Mouse (Mus musculus): ENCODE data around the gene Cx3cr1.

DNA sequence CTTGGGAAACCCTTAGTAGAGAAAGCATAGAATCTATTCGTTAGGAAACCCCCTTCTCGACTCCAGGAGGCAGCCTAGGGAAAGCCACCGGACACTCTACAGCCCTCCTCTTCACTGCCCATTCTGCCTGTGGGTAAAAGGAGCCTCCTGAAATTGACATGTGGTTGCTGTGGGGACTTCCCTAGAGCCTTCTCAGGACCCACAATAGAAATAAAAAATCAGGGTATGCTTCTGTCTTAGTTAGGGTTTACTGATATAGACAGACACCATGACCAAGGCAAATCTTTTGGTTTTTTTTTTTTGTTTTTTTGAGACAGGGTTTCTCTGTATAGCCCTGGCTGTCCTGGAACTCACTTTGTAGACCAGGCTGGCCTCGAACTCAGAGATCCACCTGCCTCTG lies 73.6 kb downstream of the Cx3cr1 start:
- TF ChIP-seq EP300 (IDR thresholded peaks at IDR 0.05; ENCODE audit: insufficient read depth, low read depth, low read length) (no peak), CTCF (IDR thresholded peaks at IDR 0.05) (no peak), POLR2A (IDR thresholded peaks at IDR 0.05; ENCODE audit: insufficient read depth, low read depth, low read length) (no peak)
